Mouse (Mus musculus): ENCODE data around the gene Akap8l.

Gene Akap8l

DNA sequence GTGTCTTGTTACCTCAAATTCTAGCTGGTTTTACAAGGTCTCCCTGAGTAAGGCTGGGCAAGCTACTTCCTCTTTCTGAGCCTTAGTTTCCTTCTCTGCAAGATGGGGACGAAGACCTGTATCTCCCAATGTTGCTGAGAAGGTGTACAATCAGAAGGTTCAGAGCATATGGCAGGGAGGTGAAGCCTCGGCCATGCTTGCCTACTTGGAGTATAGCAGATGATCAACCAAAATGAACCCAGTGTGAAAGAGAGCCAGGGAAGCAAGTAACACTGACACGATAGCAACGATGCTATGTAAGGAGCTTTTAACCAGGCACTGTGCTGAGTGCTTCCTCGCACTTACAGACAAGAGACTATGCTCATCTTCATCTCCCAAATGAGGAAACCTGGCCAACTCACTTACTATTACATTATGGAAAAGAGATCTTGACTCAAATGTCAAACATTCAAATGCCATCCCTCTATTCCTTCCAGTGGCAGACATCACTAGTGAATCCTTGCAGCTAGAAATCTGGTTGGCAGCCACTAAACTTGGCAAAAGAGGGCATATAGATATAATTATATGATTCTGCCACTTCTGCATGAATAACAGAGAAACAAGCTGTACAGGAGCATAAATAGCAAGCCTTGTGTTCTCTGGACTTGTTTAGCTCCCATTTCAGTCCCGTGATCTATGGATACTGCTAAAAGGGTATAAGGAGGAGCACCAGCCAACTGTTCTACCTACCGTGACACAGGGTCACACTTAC is 8.0 kb upstream of the Akap8l start:
- CTCF ChIA-PET, result no interaction called here

DNA sequence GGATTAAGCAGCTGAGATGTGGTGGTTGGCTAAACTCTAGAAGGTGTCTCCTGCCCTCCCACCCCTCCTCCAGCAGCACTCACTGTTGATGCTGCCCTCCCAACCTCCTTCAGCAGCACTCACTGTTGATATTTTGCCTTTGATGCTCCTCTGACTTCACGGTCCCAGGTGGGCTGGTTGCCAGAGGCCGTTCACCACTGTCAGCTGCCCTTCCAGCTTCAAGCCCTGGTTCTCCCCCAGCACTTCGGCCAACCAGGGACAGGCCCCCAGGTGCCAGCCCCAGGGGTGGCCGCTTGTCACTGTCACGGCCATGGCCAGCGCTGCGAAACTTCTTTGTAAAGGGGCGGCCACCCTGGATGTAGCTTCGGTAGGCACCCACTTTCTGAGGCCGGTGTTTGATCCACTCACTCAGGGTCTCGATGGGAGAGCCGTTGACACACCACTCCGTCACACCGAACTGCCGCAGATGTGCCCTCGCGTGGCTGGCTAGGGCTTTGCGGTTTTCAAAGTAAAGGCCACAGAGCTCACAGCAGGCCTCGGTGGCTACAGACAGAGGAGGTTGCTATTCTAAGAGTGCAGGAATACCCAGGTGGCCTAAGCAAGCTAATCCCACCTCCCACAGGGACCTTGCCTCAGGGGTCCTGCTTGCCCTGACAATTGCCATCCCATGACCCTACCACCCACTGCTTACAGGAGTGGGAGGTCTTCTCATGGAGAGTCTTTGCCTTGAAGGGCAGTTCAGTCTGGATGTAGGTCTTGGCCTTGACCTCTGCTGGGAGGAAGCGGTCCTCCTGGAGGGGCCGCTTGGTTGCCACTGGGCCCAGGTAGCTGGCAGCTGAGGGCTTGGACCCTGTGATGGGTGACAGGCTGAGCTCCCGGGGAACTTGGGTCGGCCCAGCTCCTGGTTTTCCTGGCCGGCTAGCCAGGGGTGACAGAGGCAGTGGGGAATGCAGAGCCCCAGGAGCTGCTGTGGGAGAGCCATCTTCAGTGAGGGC is 6.7 kb upstream of the Akap8l start:
- CTCF ChIA-PET, result interaction anchor here (0.6 to 1.2 kb wide), 2 partner anchors 74 to 282 kb away, joined by 3 to 7 read pairs; no protein-coding TSS in a partner anchor

DNA sequence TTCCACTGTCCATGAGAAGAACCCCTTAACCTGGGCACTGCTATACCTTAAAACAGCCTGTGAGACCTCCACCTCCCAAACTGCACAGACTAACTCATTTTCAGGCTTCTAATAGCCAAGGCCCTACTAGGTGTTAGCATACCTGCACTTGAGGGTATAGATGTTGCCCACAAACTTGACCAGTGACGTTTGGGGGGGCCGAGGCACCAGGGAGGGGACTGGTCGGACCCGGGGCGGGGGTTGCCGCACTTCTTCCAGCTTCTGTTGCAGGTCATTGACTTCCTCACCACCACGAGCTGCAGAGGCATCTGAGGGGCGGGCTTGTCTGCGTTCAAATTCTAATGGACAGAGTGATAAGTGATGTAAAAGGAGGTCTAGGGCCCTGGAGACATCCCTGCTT is 5.9 kb upstream of the Akap8l start:
- CTCF ChIA-PET, result interaction anchor here (1.2 kb wide), 1 partner anchor 75 kb away, joined by 3 read pairs; no protein-coding TSS in a partner anchor

DNA sequence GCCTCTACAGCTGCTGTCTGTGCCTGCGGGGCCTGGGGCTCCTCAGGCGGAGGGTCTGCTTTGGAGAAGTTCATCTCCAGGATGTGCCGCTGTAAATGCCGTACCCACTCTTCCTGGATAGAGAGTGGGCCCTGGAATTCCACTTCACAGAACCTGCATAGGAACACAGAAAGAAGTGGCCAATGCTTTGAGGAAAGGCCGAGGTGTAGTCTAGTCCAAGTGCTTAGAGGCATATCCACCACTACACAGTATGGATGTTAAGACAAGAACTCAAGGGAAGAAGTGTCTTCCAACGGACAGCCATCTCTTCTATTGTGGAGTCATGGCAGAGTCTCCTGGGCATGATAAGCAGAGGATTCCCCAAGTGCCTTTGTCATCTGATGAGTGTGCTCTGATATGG is 4.6 kb upstream of the Akap8l start:
- CTCF ChIA-PET, result no interaction called here

DNA sequence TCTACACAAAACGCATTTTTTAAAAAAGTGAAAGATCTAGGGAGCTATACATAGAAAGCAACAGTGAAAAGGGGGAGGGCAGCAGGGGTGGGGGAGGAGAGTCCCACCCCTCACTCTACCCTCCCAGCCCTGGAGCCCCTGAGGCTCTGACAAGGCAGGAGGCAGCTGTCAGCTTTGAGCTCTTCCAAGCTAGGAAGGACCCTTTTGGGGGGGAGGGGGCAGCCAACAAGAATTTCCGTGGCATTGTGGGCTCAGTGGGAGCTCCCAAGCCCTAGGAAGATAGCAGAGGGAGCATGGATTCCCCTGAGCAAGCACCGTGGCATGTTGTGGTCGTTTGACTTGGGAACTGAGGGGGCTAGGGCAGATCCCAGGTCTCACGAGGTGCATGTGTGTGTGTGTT is 3.8 kb upstream of the Akap8l start:
- CTCF ChIA-PET, result no interaction called here

DNA sequence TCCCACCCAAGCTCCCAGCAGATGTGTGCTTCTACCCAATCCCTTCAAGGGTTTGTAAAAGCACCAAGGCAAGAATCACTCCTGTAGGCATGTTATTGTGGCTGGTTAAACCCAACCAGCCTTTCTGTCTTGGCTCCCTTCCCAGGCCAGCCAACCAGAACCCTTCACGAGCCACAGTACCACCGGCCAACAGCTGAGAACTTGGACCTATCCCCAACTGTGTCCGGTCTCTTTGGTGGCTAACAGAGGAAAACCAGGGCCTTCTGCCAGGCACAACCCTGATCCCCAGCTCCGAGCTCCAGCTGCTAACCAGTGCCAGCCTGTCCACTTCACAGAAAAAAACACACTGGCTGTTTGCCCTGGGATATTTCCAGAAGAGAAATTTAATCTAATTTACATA is 3.3 kb upstream of the Akap8l start:
- CTCF ChIA-PET, result interaction anchor here (0.5 kb wide), 1 partner anchor 115 kb away, joined by 3 read pairs; no protein-coding TSS in a partner anchor

DNA sequence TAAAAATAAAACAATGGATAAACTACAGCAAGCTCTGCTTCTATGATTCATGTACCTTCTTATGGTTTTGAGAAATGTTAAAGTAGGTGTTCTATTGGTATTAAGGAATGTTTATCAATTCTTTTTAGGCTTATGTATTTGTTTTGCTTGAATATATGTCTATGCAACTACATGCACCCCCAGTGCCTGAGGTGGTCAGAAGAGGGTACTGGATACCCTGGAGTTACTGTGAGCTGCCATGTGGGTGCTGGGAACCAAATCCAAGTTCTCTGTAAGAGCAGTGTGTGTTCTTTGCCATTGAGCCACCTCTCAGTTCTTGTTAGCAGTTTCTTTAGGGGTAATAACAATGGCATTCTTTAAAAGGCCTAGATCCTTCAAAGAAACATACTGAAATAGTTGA is 1.3 kb upstream of the Akap8l start:
- CTCF ChIA-PET, result interaction anchor here (1.1 kb wide), 1 partner anchor 51 kb away, joined by 5 read pairs; no protein-coding TSS in a partner anchor

DNA sequence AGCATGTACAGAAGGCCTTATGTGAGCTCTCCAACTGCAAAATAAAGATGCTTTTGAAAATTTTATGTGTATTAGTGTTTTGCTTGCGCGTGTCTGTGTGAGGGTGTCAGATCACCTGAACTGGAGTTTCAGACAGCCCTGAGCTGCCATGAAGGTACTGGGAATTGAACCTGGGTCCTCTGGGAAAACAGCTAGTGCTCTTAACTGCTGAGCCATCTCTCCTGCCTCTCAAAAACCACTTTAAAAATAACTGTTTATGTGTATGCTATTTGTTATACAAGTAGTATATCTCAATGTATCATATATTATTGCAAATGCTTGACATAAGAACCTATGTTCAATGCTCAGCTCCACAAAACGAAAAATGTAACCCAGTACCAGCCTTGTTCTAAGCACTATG is 862 bp upstream of the Akap8l start:
- CTCF ChIA-PET, result interaction anchor here (1.1 kb wide), 1 partner anchor 52 kb away, joined by 5 read pairs; no protein-coding TSS in a partner anchor

DNA sequence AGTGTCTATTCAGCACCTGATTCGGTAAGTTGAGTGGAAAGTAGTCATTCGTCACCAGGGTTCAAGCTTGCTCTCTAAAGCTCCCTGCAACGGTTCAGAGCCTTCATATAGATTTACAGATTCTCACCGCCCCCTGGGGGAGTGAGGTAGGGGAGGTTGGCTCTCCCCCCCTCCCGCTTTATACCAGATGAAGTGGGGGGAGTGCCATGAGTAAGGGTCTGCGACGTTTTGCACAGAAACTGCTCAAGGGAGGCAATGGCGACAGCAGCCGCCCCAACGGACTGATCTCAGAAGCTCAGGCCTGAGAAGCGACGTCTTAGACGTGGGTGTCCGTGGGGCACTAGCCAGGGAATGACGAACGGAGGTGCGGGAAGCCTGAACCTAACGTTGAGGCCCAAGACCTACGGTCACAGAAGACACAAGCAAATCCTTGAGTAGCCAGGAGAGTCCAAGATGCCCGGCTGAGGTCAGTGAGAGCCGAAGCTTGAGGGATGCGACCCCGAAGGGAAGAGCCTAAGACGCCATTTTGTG is 491 bp downstream of the Akap8l start:
- CTCF ChIA-PET, result interaction anchor here (0.5 to 2.4 kb wide), 4 partner anchors 35 to 84 kb away, joined by 3 to 15 read pairs (median 8); no protein-coding TSS in a partner anchor

DNA sequence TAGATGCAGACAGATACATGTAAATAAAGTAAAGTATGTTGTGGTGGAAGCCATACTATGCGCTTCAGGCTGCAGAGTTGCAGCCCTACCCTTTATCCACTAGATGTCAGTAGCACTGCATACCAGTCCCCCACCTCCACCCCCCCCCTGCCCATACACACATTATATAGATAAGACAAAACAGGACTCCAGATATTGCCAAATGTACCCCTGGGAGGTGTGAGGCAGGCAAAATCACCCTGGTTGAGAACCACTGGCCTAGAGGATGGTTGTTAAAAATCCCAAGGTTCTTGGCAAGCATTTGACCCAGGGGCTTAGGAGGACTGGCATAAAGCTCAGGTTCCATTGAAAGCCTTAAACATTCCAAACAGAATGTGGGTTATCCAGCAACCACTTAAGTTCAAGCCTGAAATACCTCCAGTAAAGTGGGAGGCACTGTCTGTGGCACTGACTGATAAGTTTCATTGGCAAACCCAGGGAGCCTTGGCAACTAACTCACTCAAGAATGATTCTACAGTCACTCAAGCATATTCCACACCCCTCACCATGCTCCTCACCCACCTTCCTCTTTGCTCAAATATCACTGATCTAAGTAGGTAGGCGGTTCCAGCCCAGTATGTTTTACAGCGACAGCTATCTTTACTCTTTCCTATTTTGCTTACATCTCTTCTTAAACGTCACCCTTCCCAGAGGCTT is 1.2 kb downstream of the Akap8l start:
- CTCF ChIA-PET, result interaction anchor here (0.7 to 2.4 kb wide), 4 partner anchors 10 to 84 kb away, joined by 3 to 15 read pairs (median 10); no protein-coding TSS in a partner anchor

DNA sequence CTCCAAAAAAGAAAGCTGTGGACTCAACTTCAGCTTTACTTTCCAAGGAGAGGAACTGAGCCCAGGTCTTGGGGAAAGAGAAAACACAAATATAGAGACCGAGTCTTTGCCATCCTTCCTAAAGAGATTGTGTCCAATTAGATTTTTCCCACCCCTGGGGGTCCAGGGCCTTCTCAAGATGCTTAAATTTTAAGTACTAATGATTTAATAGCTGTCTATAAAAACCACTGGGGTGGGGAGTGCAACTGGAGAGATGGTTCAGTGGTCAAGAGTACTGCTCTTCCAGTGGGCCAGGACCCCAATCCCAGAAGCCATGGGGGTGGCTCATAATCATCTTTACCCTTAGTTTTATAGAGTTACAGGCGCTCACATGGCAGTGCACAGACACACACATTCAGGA is 2.0 kb downstream of the Akap8l start:
- CTCF ChIA-PET, result interaction anchor here (0.7 to 2.4 kb wide), 2 partner anchors 16 to 83 kb away, joined by 12 to 15 read pairs; no protein-coding TSS in a partner anchor

DNA sequence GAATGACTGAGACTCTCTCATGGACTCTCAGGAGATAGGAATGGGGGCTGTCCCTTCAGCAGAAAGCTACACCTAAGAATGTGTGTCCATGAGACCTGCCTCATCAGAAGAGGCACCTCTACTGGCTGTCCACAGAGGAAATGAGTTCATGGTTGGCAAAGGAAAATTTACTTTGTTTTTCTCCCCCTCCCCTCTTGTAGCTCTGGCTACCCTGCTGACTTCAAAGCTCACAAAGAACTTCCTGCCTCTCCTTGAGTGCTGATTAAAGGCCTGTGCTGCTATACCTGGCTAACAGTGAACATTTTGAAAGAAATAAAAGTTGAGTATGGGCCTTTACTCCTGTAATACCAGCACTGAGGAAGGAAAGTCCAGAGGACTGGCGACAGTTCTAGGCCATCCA is 9.3 kb downstream of the Akap8l start:
- CTCF ChIA-PET, result interaction anchor here (0.7 kb wide), 1 partner anchor 92 kb away, joined by 7 read pairs; no protein-coding TSS in a partner anchor

DNA sequence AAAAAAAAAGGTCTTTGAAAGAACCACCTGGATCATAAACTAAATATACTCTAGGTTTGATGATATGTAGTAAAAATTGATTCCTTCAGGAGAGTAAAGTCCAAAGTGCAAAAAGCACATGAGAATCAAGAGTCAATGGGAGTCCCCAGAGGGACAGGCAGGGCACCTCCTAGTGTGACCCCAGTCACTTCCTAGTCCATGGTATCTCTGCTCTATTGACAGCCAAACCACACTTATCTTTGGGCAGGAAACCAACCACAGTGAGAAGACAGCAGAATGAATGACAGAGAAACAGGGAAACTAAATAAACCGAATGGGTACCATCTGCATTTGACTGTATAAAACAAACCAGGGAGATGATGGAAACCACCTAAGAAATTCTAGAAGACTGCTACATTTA is 10.3 kb downstream of the Akap8l start:
- CTCF ChIA-PET, result no interaction called here

DNA sequence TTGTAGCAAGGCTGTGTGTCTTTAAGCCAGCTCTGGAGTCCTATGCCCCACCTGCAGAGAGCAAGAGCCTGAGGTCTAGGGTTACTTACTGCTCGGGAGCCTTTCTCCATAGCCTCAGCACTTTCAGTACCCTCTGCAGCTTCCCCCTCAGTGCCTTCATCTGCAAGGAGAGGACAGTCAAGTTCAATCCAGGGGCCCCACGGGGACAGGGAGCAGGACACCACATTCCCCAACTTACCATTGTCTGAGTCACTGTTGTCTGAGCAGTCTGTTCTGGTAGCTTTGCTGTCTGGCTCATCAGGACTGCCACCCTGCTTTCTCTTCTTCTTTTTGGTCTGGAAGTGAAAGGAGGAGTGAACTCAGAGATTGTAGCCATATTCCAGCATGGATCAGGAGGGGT is 14.5 kb downstream of the Akap8l start:
- CTCF ChIA-PET, result interaction anchor here (0.6 kb wide), 1 partner anchor 1338 kb away, joined by 11 read pairs; no protein-coding TSS in a partner anchor

DNA sequence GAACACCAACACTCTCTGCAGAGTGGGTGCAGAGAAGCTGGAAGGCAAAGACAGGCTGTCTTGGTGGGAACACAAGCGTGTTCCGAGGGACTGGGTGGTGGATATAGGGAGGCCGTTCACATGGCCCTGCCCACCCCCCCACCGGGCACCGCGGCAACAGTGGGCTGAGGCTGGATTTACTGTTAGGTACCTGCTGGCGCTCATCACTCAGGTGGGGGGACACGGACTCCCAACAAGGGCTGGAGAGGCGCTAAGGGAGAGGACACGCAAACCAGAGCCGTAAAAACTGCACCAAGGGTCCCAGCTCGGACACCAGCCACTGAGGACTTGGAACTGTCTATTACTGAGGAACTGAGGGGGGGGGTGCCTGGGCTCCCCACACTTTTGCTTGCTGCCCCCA is 15.5 kb downstream of the Akap8l start:
- CTCF ChIA-PET, result no interaction called here

DNA sequence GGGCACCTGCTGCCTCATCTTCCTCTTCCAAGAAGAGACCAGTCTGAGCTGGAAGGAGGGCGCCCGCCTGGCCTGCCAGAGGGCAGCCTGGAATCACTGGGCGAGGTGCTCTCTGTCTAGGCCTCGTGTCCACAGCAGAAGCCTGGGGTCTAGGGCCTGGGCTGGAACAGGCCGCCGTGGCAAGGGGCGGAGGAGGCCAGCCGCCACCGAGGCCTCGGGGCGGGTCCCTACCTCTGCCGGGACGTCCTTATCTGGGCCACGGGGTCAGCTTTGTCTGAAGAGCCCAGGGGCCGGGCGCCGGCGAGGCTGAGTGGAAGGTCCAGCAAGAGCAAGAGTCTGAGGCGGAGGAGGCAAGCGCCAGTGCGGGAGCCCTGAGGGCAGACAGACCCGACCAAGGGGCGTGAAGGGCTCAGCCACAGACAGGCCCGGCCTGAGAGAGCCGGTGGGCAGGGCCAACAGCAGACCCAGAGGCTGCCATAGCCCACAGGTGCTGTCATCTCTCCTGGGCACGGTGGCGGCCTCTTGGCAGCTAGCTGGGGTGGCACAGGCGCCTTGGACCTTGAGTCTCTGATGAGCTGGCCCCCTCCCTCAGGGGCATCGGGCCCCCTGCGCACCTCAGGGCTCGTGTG is 16.6 kb downstream of the Akap8l start:
- CTCF ChIA-PET, result interaction anchor here (0.6 kb wide), 1 partner anchor 166 kb away, joined by 15 read pairs; no protein-coding TSS in a partner anchor

DNA sequence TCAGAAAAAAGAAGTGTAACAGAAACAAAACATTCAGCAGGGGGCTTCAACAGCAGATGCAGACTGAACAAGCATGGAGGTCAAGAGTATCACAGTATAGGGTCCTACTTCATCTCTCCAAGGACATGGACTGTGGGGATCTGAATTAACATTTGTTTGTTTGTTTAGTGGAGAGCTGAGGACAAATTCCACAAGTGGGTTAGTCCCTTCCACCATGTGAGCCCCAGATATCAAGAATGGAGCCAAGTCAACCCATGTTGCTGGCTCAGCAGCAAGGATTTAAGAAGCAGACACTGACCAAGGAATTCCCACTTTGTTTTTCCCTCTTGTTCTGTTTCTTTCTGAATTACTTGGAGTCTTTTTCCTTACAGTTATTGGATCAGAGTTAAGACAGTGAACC is 22.9 kb downstream of the Akap8l start:
- CTCF ChIA-PET, result no interaction called here

DNA sequence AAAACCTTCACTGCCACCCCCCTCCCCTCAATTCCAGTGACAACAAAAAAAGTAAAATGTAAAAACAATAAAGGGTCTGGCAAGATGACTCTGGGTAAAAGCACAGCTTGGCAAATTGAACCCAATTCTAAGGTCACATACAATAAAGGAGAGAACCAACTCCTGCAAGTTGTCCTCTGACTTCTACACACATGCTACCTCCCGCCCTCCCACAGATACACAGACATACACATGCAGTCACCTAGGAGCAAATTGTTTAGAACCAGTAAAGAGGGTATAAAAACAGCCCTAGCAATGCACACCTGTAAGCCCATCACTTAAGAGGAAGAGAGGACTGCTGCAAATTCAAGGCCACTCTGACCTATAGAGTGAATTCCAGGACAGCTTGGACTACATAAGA is 27.6 kb downstream of the Akap8l start:
- CTCF ChIA-PET, result interaction anchor here (0.8 kb wide), 1 partner anchor 57 kb away, joined by 3 read pairs; no protein-coding TSS in a partner anchor

DNA sequence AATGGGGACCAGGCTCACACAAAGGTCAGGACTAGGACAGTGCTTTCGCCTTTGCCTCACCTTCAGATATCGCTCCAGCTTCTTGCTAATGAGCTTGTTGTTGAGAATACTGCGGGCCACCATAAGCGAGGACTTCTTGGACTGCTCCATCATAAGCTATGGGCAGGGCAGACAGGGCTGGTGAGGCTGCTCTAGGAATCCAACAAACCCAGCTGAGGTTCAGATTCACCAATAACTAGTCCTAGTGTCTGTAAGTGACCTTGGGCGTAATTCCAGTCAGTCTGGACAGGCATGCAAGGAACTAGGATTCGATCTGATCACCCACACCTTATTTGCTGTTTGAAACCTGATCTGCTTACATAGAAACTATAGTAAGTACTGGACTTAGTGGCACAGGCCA is 28.6 kb downstream of the Akap8l start:
- CTCF ChIA-PET, result interaction anchor here (0.8 kb wide), 1 partner anchor 58 kb away, joined by 3 read pairs; no protein-coding TSS in a partner anchor

DNA sequence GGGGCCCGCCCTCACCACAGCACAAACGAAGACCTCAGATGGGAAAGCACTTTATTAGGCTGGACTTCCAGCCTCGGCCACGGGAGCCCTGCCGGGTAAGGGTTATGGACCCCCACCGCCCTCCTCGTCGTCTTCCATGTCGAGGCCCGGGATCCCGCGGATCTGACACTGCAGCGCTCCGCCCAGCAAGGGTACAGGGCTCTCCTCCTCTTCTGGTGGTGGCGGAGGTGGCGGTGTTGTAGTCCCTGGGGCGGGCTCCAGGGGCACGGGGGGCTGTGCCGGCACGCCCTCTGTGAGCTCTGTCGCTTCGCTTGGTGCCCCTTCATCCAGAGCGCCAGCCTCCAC is 29.0 kb downstream of the Akap8l start:
- CTCF ChIA-PET, result no interaction called here
